In genomic region chr10:5041254-5041653, GRCm38 (mm10) we compare ENCODE assay signal across 22 mouse cellular contexts. TPM values are rescaled to one million over a fixed set of nuclear protein-coding genes. Genes with fewer than 3 reads are reported as not detected.
DNase-seq lines count a peak whose midpoint lies in the region; ATAC-seq and TF ChIP-seq lines count a peak whose summit lies in the region.
"Had no signal": no experiment of that assay in that cellular context is flagged by ENCODE, and none has a peak within 500 bp of the region (broad histone marks: within the 10 kb centered on the region; RNA-seq: fewer than 3 reads in every experiment).

No protein-coding gene starts in this region.

- H3K27me3 ChIP-seq in hindbrain, embryonic 14.5 days (ENCODE audit: control insufficient read depth, insufficient read depth, low read length), result no peaks in the 10 kb centered on the region
- H3K27me3 ChIP-seq in hindbrain, embryonic 16.5 days (replicated peaks; ENCODE audit: control insufficient read depth, insufficient read depth, low read length), result no peaks in the 10 kb centered on the region; the same call in 1 of the 2 replicates
- no peaks in the 10 kb centered on the region for H3K27me3 ChIP-seq in lung, postnatal 0 days (replicated peaks; ENCODE audit: insufficient read depth, low read length)
- H3K27me3 ChIP-seq in myocyte (ENCODE audit: control insufficient read depth, insufficient read depth, insufficient read length), result no peaks in the 10 kb centered on the region
- H3K27me3 ChIP-seq: CH12.LX; embryonic facial prominence, embryonic 12.5 days; heart, embryonic 15.5 days; Patski had no signal

- no peak overlapping the region for H3K4me3 ChIP-seq in hindbrain, embryonic 14.5 days (replicated peaks; ENCODE audit: low read length)
- no peak overlapping the region for H3K4me3 ChIP-seq in hindbrain, embryonic 16.5 days (ENCODE audit: low read length)
- H3K4me3 ChIP-seq in lung, postnatal 0 days (ENCODE audit: low read depth, low read length), result no peak overlapping the region
- H3K4me3 ChIP-seq in myocyte, result no peak overlapping the region
- H3K4me3 ChIP-seq: embryonic facial prominence, embryonic 12.5 days; heart, embryonic 15.5 days; hindbrain, embryonic 13.5 days had no signal

- H3K9ac ChIP-seq in hindbrain, embryonic 14.5 days, result no peak overlapping the region
- H3K9ac ChIP-seq in hindbrain, embryonic 16.5 days (ENCODE audit: low read depth, low read length), result no peak overlapping the region
- H3K9ac ChIP-seq in lung, postnatal 0 days (replicated peaks; ENCODE audit: low read depth), result no peak overlapping the region
- H3K9ac ChIP-seq: embryonic facial prominence, embryonic 12.5 days; heart, embryonic 15.5 days; hindbrain, embryonic 13.5 days had no signal

- H3ac ChIP-seq in myocyte (ENCODE audit: control insufficient read depth, insufficient read length), result no peak overlapping the region

- no peak for DNase-seq in hindbrain, embryonic 14.5 days (ENCODE audit: low spot score)
- no peak for DNase-seq in lung, postnatal 0 days (ENCODE audit: low spot score)
- no peak for DNase-seq in lung, adult 18-20 months
- DNase-seq in lung, postnatal 14 days, result peak; percentile 12
- DNase-seq: adrenal gland, postnatal 14 days; cerebellum, adult 11-12 months; cerebellum, adult 9-10 months; cerebellum, postnatal 25 days; gastrocnemius, postnatal 36 days; heart, adult 18-20 months; heart, postnatal 14 days had no signal

- TF ChIP-seq POLR2A in myocyte (IDR thresholded peaks at IDR 0.05; ENCODE audit: insufficient read length, low read depth), result no peak

- no peak overlapping the region for H3K4me2 ChIP-seq in hindbrain, embryonic 14.5 days (replicated peaks)
- H3K4me2 ChIP-seq in hindbrain, embryonic 16.5 days (ENCODE audit: low read length), result no peak overlapping the region
- H3K4me2 ChIP-seq in lung, postnatal 0 days (replicated peaks; ENCODE audit: low read depth, low read length), result no peak overlapping the region
- no peak overlapping the region for H3K4me2 ChIP-seq in myocyte (ENCODE audit: low read depth)
- H3K4me2 ChIP-seq: embryonic facial prominence, embryonic 12.5 days; heart, embryonic 11.5 days; heart, embryonic 15.5 days; hindbrain, embryonic 13.5 days had no signal

- TF ChIP-seq EP300 in lung, postnatal 0 days (IDR thresholded peaks at IDR 0.05), result no peak

- TF ChIP-seq CTCF in lung, postnatal 0 days (IDR thresholded peaks at IDR 0.05), result no peak

- no peak overlapping the region for H3K27ac ChIP-seq in hindbrain, embryonic 14.5 days
- H3K27ac ChIP-seq in hindbrain, embryonic 16.5 days (ENCODE audit: low read depth, low read length), result no peak overlapping the region
- H3K27ac ChIP-seq in lung, postnatal 0 days (ENCODE audit: low read length), result no peak overlapping the region
- H3K27ac ChIP-seq: embryonic facial prominence, embryonic 12.5 days; heart, embryonic 15.5 days; hindbrain, embryonic 13.5 days had no signal

- 76% methylated on average over 8 of the region's 8 CpGs for WGBS in hindbrain, embryonic 14.5 days
- 69% methylated on average over 8 of the region's 8 CpGs for WGBS in hindbrain, embryonic 16.5 days
- 55% methylated on average over 8 of the region's 8 CpGs for WGBS in lung, postnatal 0 days

- H3K4me1 ChIP-seq in hindbrain, embryonic 14.5 days (replicated peaks; ENCODE audit: control insufficient read depth, insufficient read depth, low read length), result no peaks in the 10 kb centered on the region
- no peaks in the 10 kb centered on the region for H3K4me1 ChIP-seq in hindbrain, embryonic 16.5 days (ENCODE audit: control insufficient read depth, insufficient read depth, low read depth, low read length)
- H3K4me1 ChIP-seq in lung, postnatal 0 days (ENCODE audit: insufficient read depth, low read depth, low read length), result no peaks in the 10 kb centered on the region
- H3K4me1 ChIP-seq: embryonic facial prominence, embryonic 12.5 days; heart, embryonic 15.5 days; hindbrain, embryonic 13.5 days had no signal

- no peaks in the 10 kb centered on the region for H3K9me3 ChIP-seq in hindbrain, embryonic 14.5 days (ENCODE audit: control insufficient read depth, low read length)
- no peaks in the 10 kb centered on the region for H3K9me3 ChIP-seq in hindbrain, embryonic 16.5 days (ENCODE audit: control insufficient read depth, low read length)
- H3K9me3 ChIP-seq in lung, postnatal 0 days (ENCODE audit: low read length), result no peaks in the 10 kb centered on the region
- H3K9me3 ChIP-seq: embryonic facial prominence, embryonic 12.5 days; heart, embryonic 15.5 days; hindbrain, embryonic 13.5 days had no signal

- H3K36me3 ChIP-seq in hindbrain, embryonic 14.5 days (replicated peaks; ENCODE audit: control insufficient read depth, insufficient read depth), result peaks cover 50% of the 10 kb centered on the region
- peaks cover 21% of the 10 kb centered on the region for H3K36me3 ChIP-seq in hindbrain, embryonic 16.5 days (ENCODE audit: control insufficient read depth, insufficient read depth, low read length)
- no peaks in the 10 kb centered on the region for H3K36me3 ChIP-seq in lung, postnatal 0 days (ENCODE audit: insufficient read depth, low read length)
- peaks cover 80% of the 10 kb centered on the region for H3K36me3 ChIP-seq in myocyte (ENCODE audit: control insufficient read depth, insufficient read depth)

- H3K79me2 ChIP-seq in myocyte (ENCODE audit: control insufficient read depth, insufficient read depth), result no peaks in the 10 kb centered on the region

- peak; percentile 44; the same call in 1 of the 2 replicates for ATAC-seq in hindbrain, embryonic 14.5 days (ENCODE audit: low FRiP score)
- no peak for ATAC-seq in hindbrain, embryonic 16.5 days
- ATAC-seq in lung, postnatal 0 days, result peak; percentile 53
- ATAC-seq: activated CD4-positive, CD25-positive, alpha-beta regulatory T cell, adult 4 months; forebrain, embryonic 16.5 days; Patski had no signal

TF ChIP-seq in myocyte, 11 proteins besides CTCF, POLR2A, EP300 and RAD21:
- TF ChIP-seq REST (IDR thresholded peaks at IDR 0.05; ENCODE audit: insufficient read depth, insufficient read length) (no peak), POLR2AphosphoS2 (IDR thresholded peaks at IDR 0.05; ENCODE audit: insufficient read length, low read depth) (peak; percentile 46), TCF3 (IDR thresholded peaks at IDR 0.05; ENCODE audit: insufficient read length, low read depth) (peak; percentile 78), MYOG (IDR thresholded peaks at IDR 0.05; ENCODE audit: control insufficient read depth in 1 of 3, insufficient read depth in 1 of 3, insufficient read length in 2 of 3, low read depth in 2 of 3) (peak; percentile 88 to 99 (median 88)), TCF12 (IDR thresholded peaks at IDR 0.05; ENCODE audit: insufficient read depth, poor library complexity, severe bottlenecking) (peak; percentile 58), E2F4 (IDR thresholded peaks at IDR 0.05; ENCODE audit: insufficient read depth) (no peak), MAX (IDR thresholded peaks at IDR 0.05; ENCODE audit: low read depth) (no peak), MYOD1 (IDR thresholded peaks at IDR 0.05; ENCODE audit: control insufficient read depth in 1 of 3, insufficient read length in 2 of 3, low read depth in 2 of 3) (peak in 2 of 3 experiments; percentile 90 to 97), SRF (IDR thresholded peaks at IDR 0.05; ENCODE audit: control insufficient read depth, insufficient read length, low read depth) (no peak), CEBPB (IDR thresholded peaks at IDR 0.05; ENCODE audit: insufficient read depth, poor library complexity, severe bottlenecking) (no peak), USF1 (IDR thresholded peaks at IDR 0.05; ENCODE audit: low read depth) (no peak)
TF ChIP-seq in myocyte: peak in this region for 5.

RNA-seq across cellular contexts. Expression of gene Gm10097, which starts 27.7 kb away (rescaled TPM):
- polyA plus RNA-seq in hindbrain, embryonic 14.5 days (2014; fragmentation: Nextera tagmentation; extraction: Ambion mirVana), result 0.07 and 0.21 TPM in 2 replicates
- polyA plus RNA-seq in hindbrain, embryonic 16.5 days (2015; fragmentation: Nextera tagmentation; extraction: Ambion mirVana), result 0.14 and 0.24 TPM in 2 replicates
- polyA plus RNA-seq in lung, postnatal 0 days (2015; fragmentation: Nextera tagmentation; extraction: Ambion mirVana), result 0.05 and 0.10 TPM in 2 replicates
- polyA plus RNA-seq in myocyte (2012; fragmentation: generic; extraction: Trizol), result 0.04 TPM
- polyA plus RNA-seq: activated CD4-positive, CD25-positive, alpha-beta regulatory T cell, adult 4 months; cortical plate, adult 2 months; Patski had no signal
